Mouse (Mus musculus): ENCODE measurements around the gene Efl1. TPM values are rescaled to one million over a fixed set of nuclear protein-coding genes. Genes with fewer than 3 reads are reported as not detected.

Efl1 gene
- polyA plus RNA-seq, 1 experiment from 2014 or later, result 31.0 TPM

DNA sequence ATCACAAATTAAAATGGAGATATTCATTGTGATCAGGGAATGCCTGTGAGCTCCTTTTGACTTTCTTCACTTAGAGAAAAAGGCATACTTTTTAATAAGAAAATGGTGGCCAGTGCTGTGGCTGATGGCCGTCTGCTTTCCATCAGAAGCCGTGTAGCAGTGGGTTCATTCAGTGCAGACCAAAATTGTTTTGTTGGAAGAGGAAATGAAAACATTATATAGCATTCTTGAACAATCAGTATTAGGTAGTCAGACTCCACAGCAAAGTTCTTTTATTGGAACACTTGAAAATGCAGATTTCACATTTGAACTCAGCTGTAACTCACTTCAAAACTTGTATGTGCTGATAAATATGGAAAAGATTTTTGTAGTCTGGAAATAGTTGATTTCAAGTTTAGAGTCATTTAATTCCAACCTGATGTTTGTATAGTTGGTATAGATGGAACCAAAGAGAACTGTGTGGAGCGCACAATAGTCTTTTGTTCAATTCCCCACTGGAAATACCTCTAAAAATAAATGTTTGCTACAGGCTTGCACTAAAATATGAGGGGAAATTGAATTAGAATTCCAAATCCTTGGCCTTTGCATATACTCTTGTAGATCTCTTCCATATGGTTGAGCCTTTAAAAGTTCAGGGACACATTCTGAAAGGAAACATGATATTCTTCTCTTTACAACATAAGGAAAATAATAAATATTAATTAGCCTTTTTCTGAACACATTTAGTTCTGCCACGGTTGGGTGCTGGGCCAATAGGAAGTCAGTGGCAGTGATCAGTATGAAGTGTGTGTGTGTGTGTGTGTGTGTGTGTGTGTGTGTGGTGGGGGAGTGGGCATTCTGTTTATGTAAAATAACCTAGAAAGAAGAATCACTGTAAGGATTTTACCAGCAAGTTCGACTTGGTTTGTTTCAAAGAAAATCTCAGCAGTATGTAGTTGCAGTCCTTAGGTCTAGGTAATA, 54.2 kb downstream of the Efl1 start:
- DNase-seq (ENCODE audit: low spot score), result no peak
- no peaks in the 10 kb centered on the region for H3K4me1 ChIP-seq (replicated peaks; ENCODE audit: control insufficient read depth, insufficient read depth, low read length)
- no peak overlapping the region for H3K27ac ChIP-seq (ENCODE audit: low read depth)
- WGBS, result 77% methylated on average over 5 of the region's 5 CpGs
- no peak overlapping the region for H3K4me3 ChIP-seq (ENCODE audit: low read depth, low read length)
- no peak for ATAC-seq (replicated peaks; ENCODE audit: low FRiP score, low TSS enrichment, low read depth)
- no peak overlapping the region for H3K9ac ChIP-seq (ENCODE audit: low read length)
- H3K9me3 ChIP-seq (ENCODE audit: control insufficient read depth, low read length), result no peaks in the 10 kb centered on the region
- peaks cover 29% of the 10 kb centered on the region for H3K36me3 ChIP-seq (ENCODE audit: control insufficient read depth, insufficient read depth, low read length)
- H3K4me2 ChIP-seq (ENCODE audit: low read length), result no peak overlapping the region
- no peaks in the 10 kb centered on the region for H3K27me3 ChIP-seq (replicated peaks; ENCODE audit: control insufficient read depth, insufficient read depth, low read length)

DNA sequence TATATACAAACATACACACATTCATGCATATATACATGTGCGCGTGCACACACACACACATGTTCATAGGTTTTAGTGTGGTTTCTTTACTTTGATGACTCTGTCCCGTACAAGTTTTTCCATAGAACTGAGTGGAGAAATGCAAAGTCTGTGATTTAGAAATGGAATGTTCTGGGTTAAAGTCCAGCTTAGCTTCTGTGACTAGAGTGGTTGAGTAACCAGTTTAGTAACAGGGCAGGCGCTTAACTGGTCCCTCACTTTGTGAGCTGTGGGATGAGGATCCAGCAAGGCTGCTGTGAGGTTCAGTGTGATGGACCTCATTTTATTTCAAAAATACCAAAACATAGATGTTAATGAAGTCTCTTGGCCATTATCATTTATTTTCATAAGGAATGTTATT, 60.8 kb downstream of the Efl1 start:
- Histone ChIP-seq H3K36me3 (ENCODE audit: control insufficient read depth, insufficient read depth, low read length) (peaks cover 16% of the 10 kb centered on the region; the same call in 1 of the 2 replicates), H3K9ac (ENCODE audit: low read length) (no peak overlapping the region), H3K27me3 (replicated peaks; ENCODE audit: control insufficient read depth, insufficient read depth, low read length) (no peaks in the 10 kb centered on the region), H3K9me3 (ENCODE audit: control insufficient read depth, low read length) (no peaks in the 10 kb centered on the region), H3K4me2 (ENCODE audit: low read length) (no peak overlapping the region), H3K4me1 (replicated peaks; ENCODE audit: control insufficient read depth, insufficient read depth, low read length) (no peaks in the 10 kb centered on the region), H3K4me3 (ENCODE audit: low read depth, low read length) (no peak overlapping the region), H3K27ac (ENCODE audit: low read depth) (no peak overlapping the region)
- ATAC-seq (replicated peaks; ENCODE audit: low FRiP score, low TSS enrichment, low read depth), result no peak
- 94% methylated on average over 4 of the region's 4 CpGs for WGBS
- DNase-seq (ENCODE audit: low spot score), result no peak

DNA sequence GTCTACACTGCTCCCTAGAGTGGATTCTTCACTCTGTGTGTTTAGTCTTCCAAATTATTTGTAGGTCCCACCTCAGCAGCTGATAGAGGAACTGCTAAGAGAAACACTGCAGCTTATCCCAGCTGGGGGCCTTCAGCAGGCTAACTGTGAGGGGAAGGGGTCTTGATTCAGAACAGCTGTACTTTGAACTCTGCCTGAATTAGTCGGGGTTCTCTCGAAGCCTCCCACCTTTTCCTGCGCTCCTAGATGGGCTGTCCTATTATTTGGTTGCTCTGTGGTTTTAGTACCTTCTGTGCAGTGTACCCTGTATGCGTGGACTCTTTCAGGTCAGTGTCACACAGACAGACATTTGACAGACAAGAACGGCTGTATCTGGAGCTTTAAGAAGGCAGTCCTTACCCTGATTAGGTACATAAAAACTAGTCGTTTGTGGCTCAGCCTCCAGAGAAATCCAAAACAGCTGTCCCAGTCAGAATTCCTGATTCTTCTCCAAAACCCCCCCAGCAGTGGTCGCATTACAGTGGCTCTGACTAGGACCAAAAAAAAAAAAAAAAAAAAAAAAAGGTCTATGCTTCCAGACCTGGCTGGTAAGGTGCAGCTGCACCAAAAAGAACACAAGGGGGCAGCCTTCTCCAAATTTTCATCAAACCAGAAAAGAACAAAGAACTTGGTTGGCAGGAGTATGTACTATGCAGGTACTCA, 66.9 kb downstream of the Efl1 start:
- DNase-seq (ENCODE audit: low spot score), result peak; percentile 67
- peak; percentile 79 for ATAC-seq (replicated peaks; ENCODE audit: low FRiP score, low TSS enrichment, low read depth)
- no peaks in the 10 kb centered on the region for H3K36me3 ChIP-seq (ENCODE audit: control insufficient read depth, insufficient read depth, low read length)
- 33% methylated on average over 7 of the region's 7 CpGs for WGBS
- no peaks in the 10 kb centered on the region for H3K9me3 ChIP-seq (ENCODE audit: control insufficient read depth, low read length)
- H3K4me3 ChIP-seq (ENCODE audit: low read depth, low read length), result no peak overlapping the region
- H3K27me3 ChIP-seq (replicated peaks; ENCODE audit: control insufficient read depth, insufficient read depth, low read length), result no peaks in the 10 kb centered on the region
- peaks cover 14% of the 10 kb centered on the region for H3K4me1 ChIP-seq (replicated peaks; ENCODE audit: control insufficient read depth, insufficient read depth, low read length)
- no peak overlapping the region for H3K4me2 ChIP-seq (ENCODE audit: low read length)
- H3K9ac ChIP-seq (ENCODE audit: low read length), result no peak overlapping the region
- H3K27ac ChIP-seq (ENCODE audit: low read depth), result peak overlapping the region; percentile 40; the same call in 1 of the 2 replicates

DNA sequence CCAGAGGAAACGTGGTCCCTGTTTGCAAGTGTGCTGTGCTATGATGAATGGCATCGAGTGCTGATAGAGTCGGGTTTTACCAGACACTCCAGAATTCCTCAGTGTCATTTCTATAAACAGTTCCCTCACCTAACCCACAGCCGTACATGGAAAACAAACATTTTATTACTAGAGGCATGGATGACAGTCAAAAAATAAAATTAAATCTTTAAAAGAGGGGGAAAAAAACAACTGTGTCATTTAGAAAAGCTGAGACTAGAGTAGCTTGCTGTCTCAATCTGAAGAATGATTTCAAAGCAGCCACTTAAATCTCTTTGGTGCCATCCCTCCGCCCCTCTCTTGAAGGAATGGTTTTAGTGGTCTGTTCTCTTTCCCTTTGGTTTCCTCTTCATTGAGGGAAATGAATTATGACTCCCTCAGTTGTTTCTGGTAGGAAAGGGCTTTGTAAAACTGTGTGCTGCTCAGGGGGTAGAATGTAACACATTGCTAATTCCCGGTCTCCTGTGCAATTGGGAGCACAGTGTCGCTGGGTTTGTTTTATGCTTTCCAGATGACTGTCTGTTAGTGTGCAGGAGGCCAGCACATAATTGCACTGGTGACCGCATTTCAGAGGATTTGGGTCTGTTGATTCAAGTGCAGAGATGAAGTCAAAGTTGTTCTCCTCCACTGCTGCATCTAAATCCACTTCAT, 67.6 kb downstream of the Efl1 start:
- ATAC-seq (replicated peaks; ENCODE audit: low FRiP score, low TSS enrichment, low read depth), result no peak

DNA sequence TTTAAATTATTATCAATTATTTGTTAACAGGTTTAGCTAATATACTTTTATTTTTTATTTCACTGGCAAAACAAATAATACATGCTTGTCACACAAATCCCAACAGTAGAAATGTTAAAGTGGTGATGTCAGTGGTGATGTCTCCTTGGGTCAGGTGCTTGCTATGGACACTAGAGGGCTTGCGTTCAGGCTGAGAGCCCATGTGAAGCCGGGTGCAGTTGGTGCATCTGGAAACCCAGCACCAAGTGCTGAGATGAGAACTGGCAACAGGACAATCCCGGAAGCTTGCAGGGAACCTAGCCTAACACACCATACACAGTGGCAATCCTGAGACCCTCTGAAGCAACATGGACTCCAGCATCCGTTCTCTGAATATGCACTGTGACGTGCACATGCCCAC, 70.9 kb downstream of the Efl1 start:
- WGBS, result 76% methylated on average over 5 of the region's 5 CpGs
- DNase-seq (ENCODE audit: low spot score) (no peak), ATAC-seq (replicated peaks; ENCODE audit: low FRiP score, low TSS enrichment, low read depth) (no peak)
- Histone ChIP-seq H3K4me3 (ENCODE audit: low read depth, low read length) (no peak overlapping the region), H3K4me2 (ENCODE audit: low read length) (no peak overlapping the region), H3K27ac (ENCODE audit: low read depth) (no peak overlapping the region), H3K9ac (ENCODE audit: low read length) (no peak overlapping the region), H3K4me1 (replicated peaks; ENCODE audit: control insufficient read depth, insufficient read depth, low read length) (peaks cover 22% of the 10 kb centered on the region), H3K36me3 (ENCODE audit: control insufficient read depth, insufficient read depth, low read length) (no peaks in the 10 kb centered on the region), H3K9me3 (ENCODE audit: control insufficient read depth, low read length) (no peaks in the 10 kb centered on the region), H3K27me3 (replicated peaks; ENCODE audit: control insufficient read depth, insufficient read depth, low read length) (no peaks in the 10 kb centered on the region)

More for the DNA sequence above, 67.6 kb downstream of the Efl1 start:
- peak overlapping the region; percentile 40 for H3K27ac ChIP-seq (ENCODE audit: low read depth)
- WGBS, result 25% methylated on average over 8 of the region's 8 CpGs
- no peak overlapping the region; the same call in 1 of the 2 replicates for H3K4me2 ChIP-seq (ENCODE audit: low read length)
- no peak for DNase-seq (ENCODE audit: low spot score)
- H3K4me3 ChIP-seq (ENCODE audit: low read depth, low read length), result no peak overlapping the region
- no peaks in the 10 kb centered on the region for H3K36me3 ChIP-seq (ENCODE audit: control insufficient read depth, insufficient read depth, low read length)
- no peaks in the 10 kb centered on the region for H3K27me3 ChIP-seq (replicated peaks; ENCODE audit: control insufficient read depth, insufficient read depth, low read length)
- no peak overlapping the region for H3K9ac ChIP-seq (ENCODE audit: low read length)
- H3K9me3 ChIP-seq (ENCODE audit: control insufficient read depth, low read length), result no peaks in the 10 kb centered on the region
- H3K4me1 ChIP-seq (replicated peaks; ENCODE audit: control insufficient read depth, insufficient read depth, low read length), result peaks cover 21% of the 10 kb centered on the region

DNA sequence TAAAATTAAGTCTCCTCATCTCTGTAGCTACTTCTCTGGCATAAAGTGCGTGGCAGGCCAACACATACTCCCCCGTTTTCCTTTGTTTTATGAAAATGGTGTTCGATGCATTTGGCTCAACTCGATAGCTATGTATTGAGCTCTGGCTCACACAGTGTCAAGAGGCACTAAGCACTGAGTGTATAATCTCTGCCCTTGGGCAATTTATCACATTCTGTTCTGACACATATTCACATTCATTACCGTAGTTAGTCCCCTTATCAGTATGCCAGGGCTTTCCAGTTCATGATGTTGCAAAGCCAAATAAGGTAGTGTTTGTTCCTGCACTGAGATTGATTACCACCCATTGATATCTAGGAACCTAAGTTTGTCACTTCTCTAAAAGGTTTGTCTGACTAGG, 71.3 kb downstream of the Efl1 start:
- DNase-seq (ENCODE audit: low spot score), result no peak
- WGBS, result 72% methylated on average over 5 of the region's 5 CpGs
- no peak overlapping the region for H3K9ac ChIP-seq (ENCODE audit: low read length)
- H3K4me1 ChIP-seq (replicated peaks; ENCODE audit: control insufficient read depth, insufficient read depth, low read length), result peaks cover 22% of the 10 kb centered on the region
- H3K9me3 ChIP-seq (ENCODE audit: control insufficient read depth, low read length), result no peaks in the 10 kb centered on the region
- ATAC-seq (replicated peaks; ENCODE audit: low FRiP score, low TSS enrichment, low read depth), result no peak
- H3K4me2 ChIP-seq (ENCODE audit: low read length), result no peak overlapping the region
- no peaks in the 10 kb centered on the region for H3K36me3 ChIP-seq (ENCODE audit: control insufficient read depth, insufficient read depth, low read length)
- no peak overlapping the region for H3K27ac ChIP-seq (ENCODE audit: low read depth)
- no peak overlapping the region for H3K4me3 ChIP-seq (ENCODE audit: low read depth, low read length)
- H3K27me3 ChIP-seq (replicated peaks; ENCODE audit: control insufficient read depth, insufficient read depth, low read length), result no peaks in the 10 kb centered on the region

DNA sequence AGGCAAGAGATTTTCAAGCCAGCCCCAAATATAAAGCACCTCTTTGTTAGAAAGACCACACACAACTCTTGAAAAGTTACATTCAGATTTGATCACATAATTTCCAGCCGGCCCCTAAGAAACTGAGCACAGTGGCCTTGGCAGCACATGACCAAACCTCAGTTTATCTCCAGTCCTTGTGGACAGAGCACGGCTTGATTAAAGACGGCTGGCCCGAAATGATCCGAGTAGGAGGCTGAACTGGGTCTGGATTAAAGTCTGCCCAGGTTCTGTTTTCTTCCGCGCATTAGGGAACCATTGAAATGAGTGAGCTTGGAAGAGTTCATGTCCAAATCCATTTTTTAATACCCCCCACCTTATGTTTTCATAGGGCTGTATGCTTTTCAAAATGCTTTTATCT, 72.1 kb downstream of the Efl1 start:
- no peak for DNase-seq (ENCODE audit: low spot score)
- H3K27me3 ChIP-seq (replicated peaks; ENCODE audit: control insufficient read depth, insufficient read depth, low read length), result no peaks in the 10 kb centered on the region

DNA sequence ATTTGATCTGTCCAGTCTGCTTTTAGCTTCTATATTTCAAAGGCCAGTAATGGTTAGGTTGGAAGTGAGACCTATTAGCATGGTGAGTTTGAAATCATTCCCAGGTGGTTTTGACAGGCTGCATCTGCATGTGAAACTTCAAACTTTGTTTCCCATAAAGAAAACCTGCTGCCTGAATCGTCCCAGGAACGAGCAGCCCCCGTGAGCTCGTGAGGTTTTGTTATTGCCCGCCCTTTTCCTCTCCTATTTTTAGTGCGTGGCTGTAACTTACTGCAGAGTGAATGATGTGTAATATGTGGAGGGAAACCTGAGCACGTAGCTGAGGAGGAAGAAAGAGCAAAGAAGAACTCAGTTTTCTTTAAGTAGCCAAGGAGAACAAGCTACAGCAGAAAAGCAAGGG, 72.5 kb downstream of the Efl1 start:
- Histone ChIP-seq H3K36me3 (ENCODE audit: control insufficient read depth, insufficient read depth, low read length) (no peaks in the 10 kb centered on the region), H3K27ac (ENCODE audit: low read depth) (no peak overlapping the region), H3K4me1 (replicated peaks; ENCODE audit: control insufficient read depth, insufficient read depth, low read length) (peaks cover 18% of the 10 kb centered on the region), H3K9ac (ENCODE audit: low read length) (no peak overlapping the region), H3K9me3 (ENCODE audit: control insufficient read depth, low read length) (no peaks in the 10 kb centered on the region), H3K27me3 (replicated peaks; ENCODE audit: control insufficient read depth, insufficient read depth, low read length) (no peaks in the 10 kb centered on the region), H3K4me2 (ENCODE audit: low read length) (no peak overlapping the region), H3K4me3 (ENCODE audit: low read depth, low read length) (no peak overlapping the region)
- 21% methylated on average over 7 of the region's 7 CpGs for WGBS
- ATAC-seq (replicated peaks; ENCODE audit: low FRiP score, low TSS enrichment, low read depth) (no peak), DNase-seq (ENCODE audit: low spot score) (no peak)

More for the DNA sequence above, 72.1 kb downstream of the Efl1 start:
- no peaks in the 10 kb centered on the region for H3K36me3 ChIP-seq (ENCODE audit: control insufficient read depth, insufficient read depth, low read length)
- ATAC-seq (replicated peaks; ENCODE audit: low FRiP score, low TSS enrichment, low read depth), result no peak
- no peak overlapping the region for H3K4me2 ChIP-seq (ENCODE audit: low read length)
- H3K4me1 ChIP-seq (replicated peaks; ENCODE audit: control insufficient read depth, insufficient read depth, low read length), result peaks cover 19% of the 10 kb centered on the region
- 63% methylated on average over 7 of the region's 7 CpGs for WGBS
- H3K9me3 ChIP-seq (ENCODE audit: control insufficient read depth, low read length), result no peaks in the 10 kb centered on the region
- no peak overlapping the region for H3K4me3 ChIP-seq (ENCODE audit: low read depth, low read length)
- H3K27ac ChIP-seq (ENCODE audit: low read depth), result 0 out of 2 replicates have a peak overlapping the region, but pooled peaks have one; percentile 14
- no peak overlapping the region for H3K9ac ChIP-seq (ENCODE audit: low read length)

Measured in intestine, embryonic 14.5 days (tissue).